Mouse (Mus musculus) cerebellum, adult 11 months (tissue): ENCODE results near the gene Ecpas.
A peak's percentile ranks its signal among the peaks of the same experiment; 100 is the strongest.

ENCODE experiments used
- DNase-seq: peaks from one replicate; pipeline ENCODE4 v3.0.0; 2022

The Ecpas gene

DNA sequence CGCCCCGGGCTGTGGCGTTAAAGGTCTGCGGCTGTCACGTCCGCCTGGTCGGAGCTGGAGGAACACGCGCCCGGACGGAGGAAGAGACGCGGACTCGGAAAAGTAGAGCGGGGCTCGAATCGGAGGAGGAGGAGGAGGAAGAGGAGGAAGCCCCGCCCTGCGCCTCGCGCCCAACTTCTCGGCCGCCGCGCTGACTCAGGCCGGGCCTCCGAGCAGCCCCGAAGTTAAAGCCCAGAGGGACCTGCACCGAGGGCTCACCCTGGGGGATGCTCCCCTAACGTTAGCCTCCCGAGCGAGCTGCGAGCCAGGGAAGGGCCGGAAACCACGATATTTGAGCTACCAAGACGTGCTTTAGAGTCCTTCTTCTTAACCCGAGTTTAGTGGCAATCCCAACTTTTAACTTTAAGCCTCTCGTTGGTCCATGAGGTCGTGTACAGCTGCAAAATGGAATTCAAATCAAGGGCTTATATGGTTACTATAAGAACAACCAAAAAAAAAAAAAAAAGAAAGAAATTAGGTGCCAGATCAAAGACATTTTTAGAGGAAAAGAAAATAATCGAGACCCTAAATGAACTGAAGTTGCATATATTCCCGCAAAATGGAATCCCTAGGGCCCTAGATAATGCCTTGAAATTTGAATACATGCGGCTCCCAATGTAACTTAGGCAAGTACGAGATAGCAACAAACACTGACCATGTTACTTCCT lies at the start of gene Ecpas:
Gene Ecpas (minus strand): TSS at position 121 of the 707 bp plus-strand sequence.
- DNase-seq: peak; percentile 65

DNA sequence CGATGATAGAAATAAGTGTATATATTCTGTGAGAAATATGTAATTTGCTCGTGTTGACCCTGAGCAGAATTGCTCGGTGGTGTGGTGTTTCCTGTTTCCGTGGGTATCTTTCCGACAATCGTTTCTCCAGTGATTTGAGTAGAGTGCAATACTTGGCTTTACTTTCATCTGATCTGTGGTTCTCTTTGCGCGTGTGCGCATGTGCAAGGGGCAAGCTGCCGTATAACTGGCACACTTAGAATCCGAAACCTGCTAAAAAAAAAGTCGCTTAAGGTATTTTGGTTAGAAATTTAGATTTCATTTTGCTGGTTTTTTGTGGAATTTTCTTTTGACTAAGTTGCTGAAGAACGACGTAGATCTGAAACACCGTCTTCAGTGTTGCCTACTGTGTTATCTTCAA lies 49.2 kb upstream of the Ecpas start:
- DNase-seq: no peak

DNA sequence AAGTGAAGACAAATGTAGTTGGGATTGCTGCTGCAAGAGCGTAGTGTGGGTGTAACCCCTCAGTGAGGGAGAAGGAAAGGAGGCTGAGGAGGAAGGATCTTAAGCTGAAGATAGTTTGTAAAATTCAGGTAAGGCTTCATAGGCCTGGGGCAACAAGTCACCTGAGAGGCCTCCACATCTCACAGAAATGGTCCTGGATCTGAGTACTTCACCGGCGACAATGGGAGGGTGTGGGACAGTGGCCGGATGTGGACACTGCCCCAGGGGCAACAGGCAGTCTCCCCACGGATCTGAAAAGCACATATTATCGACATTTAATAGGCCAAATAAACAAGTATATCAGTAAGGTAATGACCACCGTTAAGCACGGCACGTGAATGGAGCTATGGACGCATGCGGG lies 40.1 kb upstream of the Ecpas start:
- DNase-seq: no peak

DNA sequence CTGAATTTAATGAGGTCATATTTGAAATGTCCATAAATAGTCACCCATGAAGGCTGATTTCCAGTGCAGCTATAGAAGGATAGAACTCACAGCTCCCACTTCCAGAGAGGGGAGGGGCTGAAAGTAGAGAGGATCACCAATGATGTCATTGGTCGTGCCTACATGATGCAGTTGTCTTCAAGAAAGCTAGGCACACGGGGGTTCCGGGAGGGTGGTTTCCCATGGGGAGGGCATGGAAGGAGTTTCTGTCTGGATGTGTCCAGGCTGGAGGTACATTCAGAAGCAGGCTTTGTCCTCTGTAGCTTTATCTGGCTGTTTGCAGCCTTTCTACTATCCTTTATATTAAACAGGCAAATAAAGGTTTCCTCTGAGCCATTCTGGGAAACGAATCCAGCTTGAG lies 35.8 kb upstream of the Ecpas start:
- DNase-seq: no peak

DNA sequence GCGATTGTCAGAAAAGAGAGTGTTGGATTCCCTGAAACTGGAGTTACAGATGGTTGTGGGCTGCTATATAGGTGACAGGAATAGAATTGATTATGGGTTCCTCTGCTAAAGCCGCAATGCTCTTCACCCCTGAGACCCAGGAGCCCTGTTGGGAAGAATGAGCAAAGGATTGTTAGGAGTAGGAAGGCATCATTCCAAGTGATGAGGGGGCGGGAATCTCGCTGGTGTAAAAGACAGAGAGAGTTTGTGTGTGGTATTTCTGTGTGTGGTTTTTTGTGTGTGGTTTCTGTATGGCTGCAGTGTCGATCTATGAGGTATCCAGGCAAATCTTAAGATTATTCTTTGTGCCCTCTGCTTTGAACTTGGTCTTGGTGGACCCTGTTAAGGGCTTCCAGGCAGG lies 32.1 kb upstream of the Ecpas start:
- no peak for DNase-seq

DNA sequence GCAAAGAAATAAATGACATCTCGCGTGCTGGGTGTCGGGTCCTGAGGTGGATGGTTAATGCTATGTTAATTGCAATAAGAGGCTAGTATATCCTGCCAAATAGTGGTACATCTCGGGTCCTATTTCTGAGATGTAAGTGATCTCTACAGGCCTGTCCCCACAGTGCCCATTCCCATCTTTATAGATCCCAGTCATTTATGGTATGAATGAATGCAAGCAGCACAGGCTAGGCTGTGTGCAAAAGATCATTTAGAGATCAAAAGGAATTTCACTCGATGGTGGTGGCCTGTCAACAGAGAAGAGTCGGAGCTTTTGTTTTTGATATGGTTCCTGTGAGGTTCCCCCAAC lies 31.6 kb upstream of the Ecpas start:
- DNase-seq: no peak

DNA sequence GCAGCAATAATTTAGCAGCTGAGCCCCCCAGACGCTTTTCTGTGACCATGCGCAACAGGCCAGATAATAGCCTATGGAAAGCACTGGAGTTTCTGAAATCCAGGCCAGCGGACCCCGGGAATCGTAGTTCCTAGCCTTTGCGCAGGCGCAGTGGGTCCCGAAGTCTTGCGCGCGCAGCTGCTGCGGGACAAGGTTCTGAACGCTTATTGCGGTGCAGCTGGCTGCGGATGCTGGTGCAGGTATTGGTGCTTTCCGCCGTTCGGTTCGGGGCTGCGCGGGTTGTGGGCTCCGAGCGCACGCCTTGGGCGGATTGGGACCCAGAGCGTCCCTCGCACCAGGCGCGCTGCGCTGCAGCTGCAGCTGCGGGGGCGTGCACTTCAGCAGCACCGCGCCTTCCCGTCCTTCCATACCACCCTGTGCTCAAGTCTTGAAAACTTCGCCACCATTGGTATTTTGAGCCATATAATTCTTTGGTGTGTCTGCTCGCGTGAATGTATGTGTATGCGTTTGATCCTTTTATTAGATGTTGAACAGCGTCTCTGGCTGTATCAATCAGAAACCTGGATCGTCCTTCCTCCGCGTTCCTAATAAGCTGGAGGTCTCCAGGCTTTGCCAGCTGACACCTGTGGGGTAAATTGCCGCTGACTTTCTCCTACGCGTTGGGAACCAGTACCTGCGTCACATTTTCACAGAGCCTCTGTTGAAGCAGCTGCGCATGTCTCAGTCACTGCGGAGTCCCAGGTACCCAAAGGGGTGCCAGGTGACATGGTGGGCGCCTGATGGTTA lies 31.1 kb upstream of the Ecpas start, which contains the start of gene Zkscan16:
Gene Zkscan16 (plus strand): TSS at position 209 of the 786 bp plus-strand sequence.
- DNase-seq: peak; percentile 86

DNA sequence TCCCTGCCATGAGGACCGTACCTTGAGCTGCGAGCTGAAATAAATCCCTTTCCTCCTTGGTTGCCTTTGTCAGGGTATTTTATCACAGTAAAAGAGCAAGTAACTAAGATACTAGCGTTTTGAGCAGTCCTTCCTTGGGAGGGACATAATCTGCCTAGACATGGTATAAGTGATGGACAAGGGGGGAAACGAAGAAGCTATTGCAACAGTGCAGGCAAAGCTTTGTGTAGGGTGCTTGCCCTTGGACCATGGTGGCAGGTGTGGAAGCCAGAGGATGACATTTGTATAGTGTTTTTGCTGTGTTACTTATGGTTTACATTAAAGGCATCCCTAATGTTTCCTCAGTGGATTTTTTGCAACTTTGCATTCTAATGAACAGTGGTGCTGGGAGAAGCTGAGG lies 30.4 kb upstream of the Ecpas start:
- no peak for DNase-seq

DNA sequence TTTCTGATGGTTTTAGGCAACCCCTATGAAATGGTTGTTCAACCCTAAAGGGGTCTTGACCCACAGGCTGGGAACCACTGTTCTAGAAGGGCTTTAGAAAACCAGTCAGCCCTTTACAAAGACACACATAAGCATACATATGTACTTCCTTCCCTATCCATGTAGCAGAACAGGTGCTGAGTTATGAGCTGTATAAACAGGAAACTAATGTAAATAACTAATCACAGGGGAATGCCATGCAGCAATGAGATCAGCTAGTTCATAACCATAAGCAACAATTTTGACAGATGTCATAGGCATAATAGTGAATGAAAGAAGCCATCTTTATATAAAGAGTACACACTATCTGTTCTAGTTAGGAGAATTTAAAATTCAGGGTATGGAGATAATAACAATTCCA lies 29.1 kb upstream of the Ecpas start:
- DNase-seq: no peak

DNA sequence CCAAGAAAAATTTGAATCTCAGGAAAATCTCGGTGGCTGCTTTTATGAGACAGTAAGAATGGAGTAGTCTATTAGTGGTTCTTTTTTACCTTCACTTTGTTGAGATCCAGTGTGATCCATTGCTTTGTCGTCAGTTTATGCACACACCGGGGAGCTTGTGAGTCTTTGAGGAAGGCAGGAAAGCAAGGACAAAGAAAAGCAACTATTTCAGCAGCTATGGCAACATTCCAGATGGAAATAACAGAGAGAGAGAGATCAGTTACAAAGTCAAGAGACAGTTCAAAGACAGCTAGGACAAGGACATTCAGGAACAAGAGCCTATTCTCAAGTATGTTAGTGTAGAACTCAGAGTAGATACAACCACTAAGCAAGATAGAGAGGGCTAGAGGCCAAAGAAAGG lies 23.3 kb upstream of the Ecpas start:
- DNase-seq: no peak

DNA sequence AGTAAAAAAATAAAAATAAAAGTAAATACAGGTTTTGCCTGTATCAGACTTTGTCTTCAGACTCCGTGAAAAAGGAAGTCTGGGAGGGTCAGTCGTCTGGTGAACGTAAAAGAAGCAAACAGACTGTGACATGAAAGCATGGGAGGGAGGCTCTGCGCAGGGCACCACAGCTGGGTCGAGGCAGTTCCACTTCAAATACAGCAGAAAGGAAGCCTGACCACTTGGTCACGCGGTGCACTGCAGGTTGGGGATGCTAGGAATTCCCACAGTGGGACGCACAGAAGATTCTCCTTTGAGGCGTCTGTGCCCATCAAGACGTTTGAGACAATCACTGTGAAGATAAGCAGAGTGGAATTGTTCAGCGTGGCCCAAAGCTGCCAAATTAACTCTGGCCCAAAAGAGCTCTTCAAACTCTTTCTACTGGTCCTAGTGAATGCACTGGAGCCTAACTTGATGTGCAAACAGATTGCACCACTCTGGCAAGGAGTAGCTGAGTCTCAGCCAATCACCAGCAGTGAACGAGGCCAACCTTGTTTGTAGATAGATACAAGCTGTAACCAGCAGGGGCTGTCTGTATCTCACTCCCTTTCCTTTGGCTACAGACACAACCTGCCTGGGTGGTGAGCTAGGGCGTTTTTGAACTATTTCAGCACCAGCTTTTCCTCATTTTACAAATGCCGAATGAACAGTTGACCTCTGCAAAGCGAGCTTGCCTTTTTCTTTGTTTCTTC lies 22.4 kb upstream of the Ecpas start:
- DNase-seq: peak; percentile 49

DNA sequence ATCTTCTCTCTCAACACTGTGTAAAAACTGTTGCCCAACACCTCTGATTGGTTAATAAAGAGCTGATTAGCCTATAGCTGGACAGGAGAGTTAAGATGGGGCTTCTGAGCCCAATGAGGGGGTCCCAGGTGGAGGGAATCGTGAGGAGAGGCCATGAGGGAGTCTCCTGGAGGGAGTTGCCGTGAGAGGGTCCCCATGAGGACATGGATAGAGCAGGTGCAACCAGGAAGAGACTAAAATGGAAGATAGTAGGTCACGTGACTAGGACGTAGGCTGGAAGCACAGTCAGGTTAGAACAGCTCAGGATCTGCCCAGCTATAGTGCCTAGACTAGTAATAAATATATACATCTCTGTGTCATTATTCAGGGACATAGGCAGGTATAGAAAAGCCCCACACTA lies 21.8 kb upstream of the Ecpas start:
- no peak for DNase-seq

DNA sequence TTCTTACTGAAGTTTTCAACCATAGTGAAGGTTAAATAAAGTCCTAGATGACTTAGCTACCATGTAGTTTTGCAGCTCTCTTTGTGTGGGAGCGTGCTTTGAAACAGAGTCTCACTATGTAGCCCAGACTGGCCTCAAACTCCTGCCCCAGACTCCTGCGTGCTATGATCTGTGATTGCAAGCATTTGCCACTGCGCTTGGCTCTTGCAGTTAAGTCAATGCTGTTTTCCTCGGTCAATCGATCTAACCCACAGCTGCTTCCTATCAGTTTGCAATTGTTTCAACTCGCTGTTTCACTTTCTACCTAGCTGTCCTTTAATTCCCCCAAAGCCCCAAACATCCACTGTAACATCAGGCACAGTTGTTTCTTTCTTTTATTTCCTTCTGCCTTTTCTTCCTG lies 20.0 kb upstream of the Ecpas start:
- DNase-seq: no peak

DNA sequence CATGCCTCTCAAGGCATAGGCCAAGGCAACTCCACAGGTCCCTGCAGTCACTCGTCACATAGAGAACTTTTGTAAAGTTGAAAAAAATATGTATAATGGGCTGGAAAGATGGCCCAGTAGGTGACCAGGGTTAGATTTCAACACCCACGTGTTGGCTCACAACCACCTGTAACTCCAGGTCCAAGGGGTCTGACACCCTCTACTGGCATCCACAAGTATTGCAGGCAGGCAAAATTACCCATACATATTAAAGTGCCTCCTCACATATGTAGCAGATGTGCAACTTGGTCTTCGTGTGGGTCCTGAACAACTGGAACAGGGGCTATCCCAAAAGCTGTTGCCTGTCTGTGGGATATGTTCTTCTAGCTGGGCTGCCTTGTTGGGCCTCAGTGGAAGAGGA lies 15.1 kb upstream of the Ecpas start:
- DNase-seq: no peak

DNA sequence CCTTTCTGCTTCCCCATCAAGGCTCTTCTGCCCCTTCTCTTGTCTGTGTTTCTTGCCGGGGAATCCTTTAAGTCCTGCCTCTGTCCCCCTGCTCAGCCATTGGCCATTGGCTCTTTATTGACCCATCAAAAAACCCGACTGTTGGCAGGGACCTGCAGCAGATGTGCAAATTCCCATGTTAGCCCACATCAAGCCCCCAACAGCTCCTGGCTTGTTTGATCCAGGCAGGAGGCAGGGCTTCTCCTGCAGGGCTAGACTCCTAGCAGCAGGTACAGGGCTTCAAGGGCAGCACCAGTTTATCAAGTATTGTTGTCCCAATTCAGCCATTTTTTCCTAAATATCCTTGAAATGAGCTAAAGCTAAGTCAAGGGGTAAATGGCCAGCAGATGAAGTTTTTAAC lies 13.6 kb upstream of the Ecpas start:
- DNase-seq: no peak

DNA sequence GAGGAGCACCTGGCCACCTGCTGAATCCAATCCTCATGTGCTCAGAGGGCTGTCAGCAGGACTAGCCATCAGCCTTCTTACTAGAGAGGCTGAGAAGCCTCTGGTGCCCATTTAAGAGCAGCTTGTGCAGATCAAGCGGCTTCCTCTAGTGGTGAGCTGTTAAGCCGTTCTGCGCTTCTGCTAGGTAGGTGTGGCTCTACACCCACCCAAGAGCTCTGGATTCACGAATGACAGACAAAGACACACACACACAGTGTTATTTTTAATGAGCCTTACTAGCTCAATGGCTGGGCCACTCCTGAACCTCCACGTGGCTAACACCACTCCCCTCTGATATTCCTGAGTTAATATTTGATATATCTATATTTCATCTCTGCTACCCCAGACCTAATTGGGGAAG lies 13.1 kb upstream of the Ecpas start:
- DNase-seq: no peak

DNA sequence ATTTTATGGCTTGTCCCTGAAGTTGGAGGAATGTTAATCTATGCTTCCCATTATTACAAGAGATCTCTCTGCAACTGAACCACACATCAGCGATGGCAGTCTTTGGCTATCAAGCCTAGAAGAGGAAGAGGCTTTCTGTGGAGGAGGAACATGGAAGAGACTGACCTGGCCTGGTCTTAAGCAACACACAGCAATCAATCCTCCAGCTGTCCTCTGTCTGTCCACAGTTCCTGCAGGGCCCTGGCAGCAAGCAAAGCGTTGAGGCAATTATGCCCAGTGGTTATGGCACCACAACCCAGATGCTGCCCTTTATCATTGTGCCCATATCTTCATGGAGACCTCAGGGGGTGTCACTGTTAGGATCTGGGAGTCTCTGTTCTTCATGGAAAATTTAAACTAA lies 11.4 kb upstream of the Ecpas start:
- no peak for DNase-seq

DNA sequence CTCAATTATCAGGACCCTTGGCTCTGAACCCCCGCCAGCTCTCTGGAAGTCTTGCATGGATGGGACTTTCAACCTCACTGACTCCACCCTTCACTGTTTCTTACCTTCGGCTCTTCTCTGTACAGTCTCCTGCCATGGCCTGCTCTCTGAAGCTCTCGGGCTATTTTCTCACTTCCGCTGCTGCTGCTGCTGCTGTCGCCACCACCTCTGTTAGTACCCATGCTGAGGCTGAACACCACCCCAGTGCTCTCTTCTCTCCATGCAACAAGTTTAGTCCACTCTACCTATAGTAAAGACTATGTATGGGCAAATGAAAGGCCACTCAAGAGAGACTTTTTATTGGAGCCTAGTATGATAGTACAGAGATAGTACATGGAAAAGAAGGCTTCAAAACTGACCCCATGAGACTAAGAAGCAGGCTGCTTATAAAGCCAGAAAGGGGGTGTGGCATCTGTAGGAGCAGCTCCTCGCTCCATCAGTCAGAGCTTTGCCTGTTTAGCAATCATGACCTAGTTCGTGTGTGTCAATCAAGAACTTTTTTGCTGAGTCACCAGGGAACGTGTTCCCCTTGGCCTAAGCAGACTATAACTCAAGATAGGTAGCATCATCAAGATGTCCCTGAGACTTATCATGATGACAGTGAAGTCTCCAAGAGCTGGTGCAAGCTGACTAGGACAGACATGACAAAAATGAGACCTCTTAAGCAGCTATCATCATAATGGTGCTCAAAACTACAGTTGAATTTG lies 2.7 kb upstream of the Ecpas start:
- no peak for DNase-seq

DNA sequence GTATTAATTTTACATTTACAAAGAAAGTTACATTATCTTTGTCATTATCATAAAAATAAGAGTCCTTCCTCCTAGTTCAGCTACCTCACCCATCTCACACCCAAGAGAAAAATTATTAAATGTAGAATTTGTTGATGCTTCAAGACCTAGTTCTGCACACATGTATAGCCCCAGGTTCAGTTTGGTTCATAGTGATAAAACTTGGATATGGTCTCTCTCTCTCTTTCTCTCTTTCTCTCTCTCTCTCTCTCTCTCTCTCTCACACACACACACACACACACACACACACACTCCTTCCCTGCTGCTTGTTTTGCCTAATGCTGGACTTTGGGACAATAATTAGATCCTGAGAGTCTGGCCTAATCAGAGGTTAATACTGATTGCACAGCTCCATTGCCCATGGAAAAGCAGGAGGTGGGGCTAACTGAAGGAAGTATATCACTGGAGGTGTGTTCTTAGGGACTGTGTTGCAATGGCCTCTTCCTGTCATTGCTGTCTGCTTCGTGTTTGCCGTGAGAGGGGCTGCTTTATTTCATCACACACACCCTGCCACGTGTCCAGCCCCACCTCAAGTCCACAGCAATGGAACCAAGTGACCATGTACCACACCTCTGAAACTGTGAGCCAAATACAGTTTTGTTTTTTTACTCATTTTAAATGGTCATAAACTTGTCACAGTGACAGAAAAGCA lies 932 bp upstream of the Ecpas start:
- DNase-seq: no peak

DNA sequence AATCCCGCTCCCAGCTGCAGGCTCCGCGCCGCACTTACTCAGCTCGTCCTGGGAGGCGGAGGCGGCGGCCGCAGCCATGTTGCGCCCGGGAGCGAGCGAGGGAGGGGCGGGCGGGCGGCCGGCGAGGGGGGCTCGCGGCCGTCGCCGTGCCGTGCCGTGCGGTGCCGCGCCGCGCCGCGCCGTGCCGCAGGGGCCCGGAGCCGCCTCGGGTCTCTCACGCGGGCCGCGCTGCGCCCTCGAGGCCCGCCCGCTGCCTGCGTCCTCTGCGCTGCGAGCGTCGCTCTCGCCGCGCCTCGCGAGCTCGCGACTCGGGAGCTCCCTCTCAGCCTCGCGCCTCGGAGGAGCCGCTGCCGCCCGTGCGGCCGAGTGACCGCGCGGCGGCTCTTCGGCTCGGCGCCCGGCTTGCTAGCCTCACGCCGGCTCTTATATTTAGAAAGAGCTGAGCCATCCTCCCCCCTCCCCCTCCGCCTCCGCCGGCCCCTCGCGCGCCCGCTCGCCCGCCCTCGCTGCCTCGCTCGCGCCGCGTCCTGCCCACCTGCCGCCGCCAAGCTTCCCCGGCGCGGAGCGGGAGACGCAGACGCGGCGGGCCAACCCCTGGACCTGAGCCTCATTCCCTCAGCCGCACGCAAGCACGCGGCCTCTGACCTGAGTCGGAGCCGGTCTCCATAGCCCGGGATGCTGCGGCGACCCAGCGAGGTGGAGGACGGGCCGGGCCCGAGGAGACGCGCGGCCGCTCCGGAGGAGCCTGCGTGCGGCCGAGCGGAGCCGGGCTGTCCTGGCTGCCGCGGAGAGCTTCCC lies 519 bp downstream of the Ecpas start:
- DNase-seq: no peak

DNA sequence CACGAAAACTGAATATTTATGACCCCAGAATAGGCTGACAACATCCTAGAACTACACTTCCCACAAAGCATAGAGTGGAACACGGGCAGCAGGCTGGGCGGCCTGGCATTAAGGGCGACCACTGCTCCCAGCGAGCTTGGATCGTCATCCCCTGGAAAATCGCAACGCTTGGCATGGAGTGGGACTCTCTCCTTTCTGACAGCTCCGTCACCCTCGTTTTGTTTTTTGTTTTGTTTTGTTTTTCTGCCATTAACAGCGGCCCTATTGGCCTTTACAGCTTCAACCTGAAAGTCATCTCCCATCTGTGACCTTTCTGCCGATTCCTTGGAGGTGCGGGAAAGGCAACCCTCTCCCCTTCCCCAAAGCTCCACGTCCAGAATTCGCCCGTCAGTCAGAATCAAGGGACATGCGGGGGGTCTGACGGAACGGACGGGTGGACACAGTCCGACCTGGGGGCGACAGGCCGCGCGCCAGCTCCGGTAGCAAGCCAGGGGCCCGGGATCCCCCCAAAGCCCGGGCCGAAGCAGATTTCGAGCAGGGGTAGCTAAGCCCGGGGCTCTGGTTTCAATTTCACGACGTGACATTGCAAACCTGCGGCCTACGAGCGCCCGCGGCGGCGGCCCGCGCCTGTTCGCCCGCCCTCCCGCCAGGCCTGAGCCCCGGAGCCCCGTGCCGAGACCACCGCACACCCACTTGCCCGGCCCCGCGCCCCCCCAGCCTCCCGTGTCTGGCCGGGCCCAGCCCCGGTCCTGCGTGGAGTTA lies 1.3 kb downstream of the Ecpas start:
- peak; percentile 56 for DNase-seq
